Mouse (Mus musculus) kidney, adult 2 months (tissue): Measurements from ENCODE around the gene Zfp987. TPM values are rescaled to one million over a fixed set of nuclear protein-coding genes. Genes with fewer than 3 reads are reported as not detected.
"Not testable (repeated sequence)": the region's sequence is repeated elsewhere in the genome, so short reads cannot be mapped to it uniquely, and the experiment has no call there.

ENCODE experiments used
- DNase-seq: peaks from one replicate; pipeline ENCODE4 v3.0.0; 2021
- H3K27ac ChIP-seq: fragments of 200-500 bp; 2 replicates; pipeline ENCODE4 v1.5.1; 2012; ENCODE audit warnings: low read depth, low read length, control low read depth, inconsistent platforms; ENCODE audit not compliant: insufficient read depth
- H3K27me3 ChIP-seq: fragments of 200-500 bp; replicated peaks from 2 replicates; pipeline ENCODE4 v1.6.1; 2012; ENCODE audit warnings: mild to moderate bottlenecking, moderate library complexity, low read length, inconsistent platforms; ENCODE audit not compliant: control insufficient read depth, insufficient read depth
- H3K36me3 ChIP-seq: fragments of 200-500 bp; 2 replicates; pipeline ENCODE4 v1.6.1; 2012; ENCODE audit warnings: mild to moderate bottlenecking, moderate library complexity, low read length, inconsistent platforms; ENCODE audit not compliant: control insufficient read depth, insufficient read depth
- H3K4me1 ChIP-seq: fragments of 200-500 bp; 2 replicates; pipeline ENCODE4 v1.6.1; 2011; ENCODE audit warnings: low read length; ENCODE audit not compliant: control insufficient read depth, insufficient read depth
- H3K4me3 ChIP-seq: fragments of 200-500 bp; 2 replicates; pipeline ENCODE4 v1.5.1; 2011; ENCODE audit warnings: mild to moderate bottlenecking, low read depth, low read length, control low read depth; ENCODE audit not compliant: insufficient read depth
- CTCF ChIP-seq: fragments of 200-500 bp; conservative IDR thresholded peaks from 2 replicates; pipeline ENCODE4 v1.5.1; 2011; ENCODE audit warnings: low read depth, mild to moderate bottlenecking, control low read depth, low read length, moderate library complexity, mixed read lengths; ENCODE audit not compliant: insufficient read depth, insufficient read length
- POLR2A ChIP-seq: fragments of 200-500 bp; IDR thresholded peaks from one replicate; pipeline ENCODE4 v1.6.1; 2011; ENCODE audit warnings: low read depth, low read length, control low read depth
- WGBS: fragments of 180-500 bp; shearing (Covaris S2); methylation state at CpG from one replicate; pipeline ENCODE4 v1.1.7; 2018; 5-methylcytosine and 5-hydroxymethylcytosine counted together
- polyA plus RNA-seq: library from polyadenylated mRNA; depleted of rRNA; stranded (reverse); fragments of >200 nt; gene quantifications from 2 replicates; pipeline ENCODE4 v1.2.3, GENCODE M21; 2012; rRNA removed

The Zfp987 gene
- polyA plus RNA-seq, result not detected in 2 replicates

GRCm38 (mm10) chr4:146096998-146097397 is at the start of gene Zfp987:
Gene Zfp987 (plus strand): TSS chr4:146097298.
- not testable (repeated sequence) for H3K4me1 ChIP-seq, DNase-seq, H3K27me3 ChIP-seq, H3K4me3 ChIP-seq, H3K27ac ChIP-seq, H3K36me3 ChIP-seq
- 81% methylated on average over 3 of the region's 3 CpGs for WGBS

GRCm38 (mm10) chr4:146052536-146052935 is 44.6 kb upstream of the Zfp987 start:
- DNase-seq, H3K4me1 ChIP-seq, H3K4me3 ChIP-seq, H3K27me3 ChIP-seq, H3K27ac ChIP-seq, H3K36me3 ChIP-seq: not testable (repeated sequence)
- WGBS, result 79% methylated on average over 1 of the region's 1 CpGs

- not testable (repeated sequence) for H3K4me3 ChIP-seq, DNase-seq, H3K27ac ChIP-seq, H3K4me1 ChIP-seq, H3K36me3 ChIP-seq, H3K27me3 ChIP-seq
- 81% methylated on average over 2 of the region's 2 CpGs for WGBS
Measured at GRCm38 (mm10) chr4:146053445-146053844, 43.7 kb upstream of the Zfp987 start.

- H3K4me1 ChIP-seq, result no peaks in the 10 kb centered on the region
- no peaks in the 10 kb centered on the region for H3K36me3 ChIP-seq
- no peak overlapping the region for H3K27ac ChIP-seq
- 64% methylated on average over 2 of the region's 2 CpGs for WGBS
- TF ChIP-seq CTCF (no peak), POLR2A (no peak)
- no peak overlapping the region for H3K4me3 ChIP-seq
- no peak for DNase-seq
- no peaks in the 10 kb centered on the region for H3K27me3 ChIP-seq
Measured at GRCm38 (mm10) chr4:146055335-146055734, 41.8 kb upstream of the Zfp987 start.

GRCm38 (mm10) chr4:146058646-146059045 is 38.5 kb upstream of the Zfp987 start:
- not testable (repeated sequence) for H3K27me3 ChIP-seq, DNase-seq, H3K4me3 ChIP-seq, H3K36me3 ChIP-seq, H3K27ac ChIP-seq, H3K4me1 ChIP-seq
- 91% methylated on average over 12 of the region's 12 CpGs for WGBS

- H3K4me1 ChIP-seq, H3K27ac ChIP-seq, H3K4me3 ChIP-seq, H3K36me3 ChIP-seq, DNase-seq, H3K27me3 ChIP-seq: not testable (repeated sequence)
- 89% methylated on average over 4 of the region's 4 CpGs for WGBS
Measured at GRCm38 (mm10) chr4:146059078-146059477, 38.0 kb upstream of the Zfp987 start.

GRCm38 (mm10) chr4:146059974-146060693 is 37.0 kb upstream of the Zfp987 start:
- H3K4me3 ChIP-seq, H3K4me1 ChIP-seq, H3K27ac ChIP-seq, H3K27me3 ChIP-seq, DNase-seq, H3K36me3 ChIP-seq: not testable (repeated sequence)
- 91% methylated on average over 25 of the region's 26 CpGs for WGBS

GRCm38 (mm10) chr4:146061082-146061481 is 36.0 kb upstream of the Zfp987 start:
- not testable (repeated sequence) for H3K4me3 ChIP-seq, H3K4me1 ChIP-seq, H3K36me3 ChIP-seq, H3K27ac ChIP-seq, DNase-seq, H3K27me3 ChIP-seq
- WGBS, result 92% methylated on average over 11 of the region's 11 CpGs

GRCm38 (mm10) chr4:146062021-146062420 is 35.1 kb upstream of the Zfp987 start:
- WGBS, result 93% methylated on average over 12 of the region's 12 CpGs
- not testable (repeated sequence) for DNase-seq, H3K27ac ChIP-seq, H3K4me1 ChIP-seq, H3K27me3 ChIP-seq, H3K36me3 ChIP-seq, H3K4me3 ChIP-seq

GRCm38 (mm10) chr4:146063001-146063400 is 34.1 kb upstream of the Zfp987 start:
- H3K4me1 ChIP-seq, H3K27me3 ChIP-seq, H3K36me3 ChIP-seq, DNase-seq, H3K27ac ChIP-seq, H3K4me3 ChIP-seq: not testable (repeated sequence)
- 79% methylated on average over 6 of the region's 6 CpGs for WGBS

GRCm38 (mm10) chr4:146063621-146064020 is 33.5 kb upstream of the Zfp987 start:
- not testable (repeated sequence) for H3K4me3 ChIP-seq, H3K4me1 ChIP-seq, DNase-seq, H3K27ac ChIP-seq, H3K27me3 ChIP-seq, H3K36me3 ChIP-seq
- WGBS, result 89% methylated on average over 15 of the region's 15 CpGs
